Mouse (Mus musculus): ENCODE data around the gene Atg10.
"Not testable (repeated sequence)": the region's sequence is repeated elsewhere in the genome, so short reads cannot be mapped to it uniquely, and the experiment has no call there.

The Atg10 gene

DNA sequence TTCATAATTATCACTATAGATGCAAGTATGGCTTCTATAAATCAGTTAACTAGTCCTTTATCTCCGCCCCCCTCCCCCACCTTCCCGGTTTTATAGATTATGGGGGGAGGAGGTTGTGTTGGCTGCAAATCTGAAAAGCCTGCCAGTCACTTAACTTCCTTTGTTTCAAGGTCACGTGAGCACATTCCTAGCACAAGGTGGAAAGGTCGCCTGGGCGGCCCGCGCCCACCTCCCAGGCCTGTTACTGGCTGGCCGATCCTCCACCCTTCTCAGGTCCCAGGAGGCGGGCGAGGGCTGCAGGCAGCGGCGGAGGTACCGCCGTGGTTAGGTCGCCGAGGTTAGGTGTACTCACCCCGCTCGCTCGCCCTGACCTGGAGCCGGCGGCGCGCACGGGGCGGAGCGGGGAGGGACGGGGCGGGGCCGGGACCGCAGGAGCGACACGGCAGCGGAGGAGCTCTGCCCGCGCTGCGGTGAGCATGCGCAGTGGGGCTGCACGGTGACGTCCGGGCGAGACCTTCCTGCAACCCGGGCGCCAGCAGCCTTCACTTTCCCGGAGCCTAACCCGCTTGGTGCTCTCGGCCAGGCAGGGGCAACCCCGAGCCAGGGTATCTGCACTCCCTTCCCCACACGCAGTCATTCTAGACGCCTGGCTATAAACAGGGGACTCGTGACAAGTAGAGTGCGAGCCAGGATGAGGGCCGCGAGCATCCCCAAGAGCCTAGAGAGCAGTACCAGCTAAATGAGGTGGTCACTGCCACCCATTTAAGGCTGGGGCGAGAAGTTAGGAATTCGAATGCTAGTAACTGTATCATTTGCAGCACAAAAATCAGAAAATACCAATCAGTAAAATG, at the start of gene Atg10:
Gene Atg10 (minus strand): TSS at position 382 of the 851 bp plus-strand sequence.
- peak; percentile 89 to 92 for DNase-seq (ENCODE audit: low read depth in 2 of 2, low spot score in 2 of 2)

DNA sequence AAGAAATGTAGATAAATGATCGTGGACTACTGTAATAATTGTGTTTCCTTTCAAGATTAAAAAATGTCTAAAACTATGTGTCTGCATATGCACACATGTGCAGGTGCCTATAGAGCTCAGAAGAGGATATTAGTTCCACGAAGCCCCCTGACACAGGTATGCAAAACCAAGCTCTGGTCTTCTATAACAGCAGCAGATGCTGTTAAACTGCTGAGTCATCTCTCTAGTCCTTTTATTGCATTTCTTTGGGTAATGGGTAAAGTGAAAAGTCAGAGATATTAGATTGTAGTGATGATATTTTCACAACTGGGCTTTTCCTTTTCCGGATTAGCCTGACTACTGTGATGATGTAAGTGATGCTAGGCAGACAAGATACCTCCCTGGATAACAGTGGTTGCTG, 28.6 kb upstream of the Atg10 start:
- DNase-seq (ENCODE audit: low read depth in 2 of 2, low spot score in 2 of 2): no peak

DNA sequence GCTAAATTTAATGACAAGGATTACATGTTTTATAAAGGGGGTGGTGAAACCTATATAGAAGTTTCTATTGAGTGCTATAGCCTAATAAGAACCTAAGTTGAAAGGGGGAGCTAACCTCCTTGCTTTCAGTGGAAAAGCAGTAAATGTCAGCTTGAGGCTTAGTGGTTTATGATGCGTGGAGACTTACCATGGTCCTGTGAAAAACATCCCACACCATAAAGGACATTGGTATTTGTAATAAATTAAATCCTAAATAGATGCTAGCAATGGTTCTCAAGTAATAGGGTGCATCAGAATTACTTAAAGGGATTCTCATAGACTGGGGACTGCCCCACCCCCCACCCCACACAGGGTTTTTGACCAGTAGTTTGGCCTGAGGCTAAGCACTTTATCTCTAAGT, 27.9 kb upstream of the Atg10 start:
- DNase-seq (ENCODE audit: low read depth in 2 of 2, low spot score in 2 of 2): no peak

DNA sequence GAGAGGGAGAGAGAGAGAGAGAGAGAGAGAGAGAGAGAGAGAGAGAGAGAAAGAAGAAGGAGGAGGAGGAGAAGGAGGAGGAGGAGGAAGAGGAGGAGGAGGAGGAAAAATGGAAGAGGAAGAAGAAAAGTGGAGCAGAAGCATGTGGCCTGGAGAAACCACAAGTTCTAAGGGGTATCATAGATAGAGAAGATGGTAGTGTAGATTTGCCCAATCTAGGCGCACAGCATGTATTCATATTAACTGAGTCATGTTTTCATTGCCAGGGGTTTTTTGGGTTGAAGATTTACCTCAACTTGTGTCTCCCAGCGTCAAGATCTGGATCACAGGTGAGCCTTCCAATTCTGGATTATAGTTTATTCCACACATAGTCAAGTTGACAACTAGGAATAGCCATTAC, 26.3 kb upstream of the Atg10 start:
- DNase-seq (ENCODE audit: low read depth in 2 of 2, low spot score in 2 of 2): not testable (repeated sequence)

DNA sequence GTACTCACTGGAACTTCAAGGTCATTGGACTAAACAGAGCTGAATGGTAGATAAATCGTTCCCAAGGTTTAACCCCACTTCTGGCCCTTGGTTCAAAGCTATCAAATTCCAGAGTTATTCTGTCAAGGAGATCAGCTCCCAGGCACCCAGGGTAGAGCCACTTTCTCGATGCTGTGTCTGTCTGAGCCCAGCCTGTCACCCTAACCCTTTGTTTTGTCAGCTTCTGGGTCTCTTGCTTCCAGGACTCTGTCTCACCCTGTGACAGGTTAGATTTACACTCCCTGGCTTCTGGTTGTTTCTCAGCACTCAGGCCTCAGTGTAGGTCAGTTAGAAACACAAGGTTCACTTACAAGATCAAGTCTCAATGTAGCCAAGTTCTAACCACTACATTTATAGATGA, 22.7 kb upstream of the Atg10 start:
- DNase-seq (ENCODE audit: low read depth in 2 of 2, low spot score in 2 of 2): no peak

DNA sequence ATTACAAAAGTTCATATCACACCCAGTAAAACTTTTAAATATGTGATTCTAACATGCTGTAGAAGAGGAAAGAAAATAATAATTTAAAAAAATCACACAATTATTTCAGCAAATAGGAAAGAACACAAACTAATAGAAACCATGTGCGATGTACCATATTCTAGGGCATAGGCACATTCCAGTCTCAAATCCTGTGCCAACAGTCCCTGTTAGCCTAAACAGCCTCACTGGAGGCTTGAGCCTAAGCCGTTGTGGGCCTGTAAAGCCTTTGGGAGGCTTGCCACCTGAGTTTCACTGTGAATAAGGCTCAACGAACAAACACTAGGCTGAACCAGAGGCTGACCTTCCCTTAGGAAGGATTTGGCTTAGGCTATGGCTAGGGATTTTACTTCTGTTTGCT, 14.2 kb upstream of the Atg10 start:
- no peak for DNase-seq (ENCODE audit: low read depth in 2 of 2, low spot score in 2 of 2)

DNA sequence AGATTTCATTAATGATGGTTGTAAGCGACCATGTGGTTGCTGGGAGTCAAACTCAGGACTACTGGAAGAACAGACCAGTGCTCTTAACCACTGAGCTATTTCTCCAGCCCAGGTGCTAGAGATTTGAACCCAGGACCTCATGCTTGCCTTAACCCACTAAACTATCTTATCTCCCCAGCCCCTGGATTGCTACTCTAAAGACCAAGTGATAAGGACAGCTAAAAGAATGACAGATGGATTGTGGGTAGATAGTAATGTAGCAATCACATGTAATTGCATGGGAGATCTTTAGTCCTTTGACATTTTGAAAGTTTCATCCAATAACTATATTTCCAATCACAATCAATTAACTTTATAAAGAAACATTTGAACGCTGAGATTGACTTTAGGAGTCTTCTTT, 13.1 kb upstream of the Atg10 start:
- DNase-seq (ENCODE audit: low read depth in 2 of 2, low spot score in 2 of 2): no peak

DNA sequence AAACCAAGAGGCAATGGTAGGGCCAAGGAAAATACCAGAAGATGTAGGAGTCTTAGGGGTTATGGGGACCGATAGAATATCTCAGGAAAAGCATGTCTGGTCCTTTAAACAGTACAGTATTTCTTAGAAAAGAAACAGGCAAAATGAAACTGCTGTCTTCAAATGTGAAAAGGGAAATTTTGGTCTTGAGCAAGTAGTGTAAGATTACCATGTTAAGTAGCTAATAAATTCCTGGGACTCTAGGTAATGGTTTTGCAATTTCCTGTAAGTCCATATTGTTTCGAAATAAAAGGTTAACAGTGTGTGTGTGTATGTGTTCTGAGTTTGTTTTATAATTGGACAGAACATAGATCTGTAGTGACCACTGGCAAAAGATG, 658 bp upstream of the Atg10 start:
- DNase-seq (ENCODE audit: low read depth in 2 of 2, low spot score in 2 of 2): no peak

DNA sequence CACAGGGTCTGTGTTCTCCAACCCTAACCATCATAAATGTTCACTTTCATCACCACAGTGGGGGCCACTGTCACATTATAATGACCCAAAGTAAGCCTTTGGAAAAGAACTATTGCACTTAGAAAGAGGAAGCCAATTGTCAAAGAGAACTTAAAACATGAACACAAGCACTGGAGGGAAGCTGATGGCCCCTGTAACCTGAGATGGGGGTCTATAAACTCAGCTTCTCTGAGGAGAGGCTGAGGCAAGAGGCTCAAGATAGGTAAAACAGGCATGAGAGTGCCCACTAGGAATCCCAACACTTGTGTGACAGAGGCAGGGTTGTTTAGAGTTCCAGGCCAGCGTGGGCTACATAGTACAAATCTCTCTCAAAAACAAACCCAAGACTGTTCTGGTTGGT, 705 bp downstream of the Atg10 start:
- DNase-seq (ENCODE audit: low read depth in 2 of 2, low spot score in 2 of 2): no peak

DNA sequence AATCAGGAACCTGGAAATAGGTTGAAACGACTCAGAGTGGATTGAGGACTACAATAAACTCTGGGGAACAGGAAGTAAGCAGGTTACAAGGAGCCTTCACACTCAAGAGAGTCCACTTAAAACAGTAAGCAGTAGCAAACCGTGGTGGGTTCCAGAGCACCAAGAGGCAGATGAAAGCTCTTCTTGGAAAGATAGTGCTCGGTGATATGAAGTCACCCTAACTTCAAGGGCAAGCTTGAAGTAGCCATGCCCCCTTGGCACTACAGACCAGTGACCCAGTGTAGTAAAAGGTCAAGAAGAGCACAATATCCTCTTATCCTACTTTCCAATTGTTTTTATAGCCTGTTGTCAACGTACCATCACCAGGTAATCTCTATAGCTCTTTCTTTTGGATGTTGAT, 2.1 kb downstream of the Atg10 start:
- no peak for DNase-seq (ENCODE audit: low read depth in 2 of 2, low spot score in 2 of 2)

DNA sequence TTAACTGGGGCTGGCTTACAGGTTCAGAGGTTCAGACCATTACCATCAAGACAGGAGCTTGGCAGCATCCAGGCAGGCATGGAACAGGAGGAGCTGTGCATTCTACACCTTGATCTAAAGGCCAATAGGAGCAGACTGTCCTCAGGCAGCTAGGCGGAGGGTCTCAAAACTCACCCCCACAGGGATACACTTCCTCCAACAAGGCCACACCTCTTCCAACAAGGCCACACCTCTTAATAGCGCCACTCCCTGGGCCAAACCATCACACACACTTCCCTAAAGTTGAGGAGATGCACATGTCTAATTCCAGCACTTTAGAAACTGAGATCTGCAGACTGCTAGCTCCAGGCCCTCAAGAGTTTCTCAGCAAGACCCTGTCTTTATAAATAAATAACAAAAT, 6.1 kb downstream of the Atg10 start:
- no peak for DNase-seq (ENCODE audit: low read depth in 2 of 2, low spot score in 2 of 2)

DNA sequence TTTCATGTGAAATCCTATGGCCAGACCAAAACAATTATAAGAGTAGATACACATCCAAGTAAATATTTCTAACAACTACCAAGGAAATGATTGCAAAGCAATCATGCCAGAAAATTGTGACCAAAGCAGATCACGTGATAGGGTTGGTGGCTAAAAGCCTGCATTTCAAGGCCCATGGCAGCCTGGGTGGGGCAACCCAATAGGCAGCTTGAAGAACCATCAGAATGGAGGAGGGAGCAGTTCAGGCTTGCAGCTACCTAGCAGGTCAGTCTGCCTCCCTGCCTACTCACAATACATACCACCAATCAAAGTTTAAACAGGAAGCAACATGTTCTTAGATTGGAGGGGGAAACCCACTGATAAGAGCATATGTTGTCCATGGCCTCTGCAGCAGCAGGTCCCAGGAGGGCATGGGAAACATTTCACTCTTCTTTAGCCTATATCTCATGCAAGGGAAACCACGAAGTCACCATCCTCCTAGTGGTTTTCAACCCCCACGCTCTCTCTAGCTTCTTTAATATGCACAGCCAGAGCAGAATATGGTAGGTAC, 7.0 kb downstream of the Atg10 start:
- DNase-seq (ENCODE audit: low read depth in 2 of 2, low spot score in 2 of 2): no peak

DNA sequence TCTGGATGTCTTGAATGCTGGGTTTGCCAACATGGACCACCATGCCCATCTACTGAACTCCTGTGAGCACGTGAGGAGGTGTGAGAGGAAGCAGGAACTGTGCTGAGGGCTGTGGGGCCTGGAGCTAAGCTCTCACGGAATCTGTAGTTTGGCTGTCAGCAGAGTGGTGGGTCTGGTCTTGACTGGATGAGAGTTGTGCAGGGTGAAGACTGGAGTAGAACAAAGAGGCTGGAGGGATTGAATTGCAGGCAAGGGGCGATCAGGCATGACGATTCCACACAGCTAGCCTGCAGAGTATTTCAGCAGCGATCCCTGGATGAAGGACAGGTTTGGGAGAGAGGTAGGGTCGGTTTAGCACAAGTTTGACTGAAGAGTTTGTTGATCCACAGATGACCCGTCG, 10.8 kb downstream of the Atg10 start:
- no peak for DNase-seq (ENCODE audit: low read depth in 2 of 2, low spot score in 2 of 2)

DNA sequence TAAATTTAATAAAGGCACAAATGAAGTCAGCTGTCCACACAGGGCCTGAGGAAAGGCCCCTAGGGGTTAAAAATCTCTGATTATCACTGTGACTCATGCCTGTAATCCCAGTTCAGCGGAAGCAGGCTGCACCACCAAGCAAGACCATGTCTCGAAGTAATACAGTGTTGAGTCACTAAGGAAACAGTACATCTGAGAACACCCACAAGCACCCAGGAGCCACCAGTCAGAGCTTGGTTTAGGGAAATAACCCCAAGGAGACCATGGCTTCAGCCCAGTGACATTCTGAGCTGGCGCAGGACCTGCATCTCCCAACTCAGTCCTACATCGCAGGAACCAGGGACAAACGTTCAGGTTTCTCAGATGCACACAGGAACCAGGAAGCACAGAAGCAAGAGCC, 17.5 kb downstream of the Atg10 start:
- DNase-seq (ENCODE audit: low read depth in 2 of 2, low spot score in 2 of 2): no peak

DNA sequence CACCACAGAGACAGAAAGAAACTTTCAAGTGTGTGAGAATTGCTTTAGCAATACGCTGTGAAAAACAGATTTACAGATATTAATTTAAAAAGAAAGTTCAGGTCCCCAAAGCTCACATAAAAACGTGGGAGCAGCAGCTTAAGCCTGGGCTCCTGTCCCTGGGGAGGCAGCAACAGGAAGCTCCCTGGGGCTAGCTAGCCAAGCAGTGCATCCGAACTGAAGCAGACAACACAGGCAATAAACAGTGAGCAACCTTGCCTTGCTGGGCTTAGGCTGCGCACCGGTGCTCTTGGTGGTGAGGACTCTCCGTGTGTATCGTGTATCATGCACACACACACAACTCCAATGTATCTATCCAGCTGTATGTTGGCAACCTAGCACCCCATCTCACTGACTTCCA, 21.2 kb downstream of the Atg10 start:
- no peak for DNase-seq (ENCODE audit: low read depth in 2 of 2, low spot score in 2 of 2)

DNA sequence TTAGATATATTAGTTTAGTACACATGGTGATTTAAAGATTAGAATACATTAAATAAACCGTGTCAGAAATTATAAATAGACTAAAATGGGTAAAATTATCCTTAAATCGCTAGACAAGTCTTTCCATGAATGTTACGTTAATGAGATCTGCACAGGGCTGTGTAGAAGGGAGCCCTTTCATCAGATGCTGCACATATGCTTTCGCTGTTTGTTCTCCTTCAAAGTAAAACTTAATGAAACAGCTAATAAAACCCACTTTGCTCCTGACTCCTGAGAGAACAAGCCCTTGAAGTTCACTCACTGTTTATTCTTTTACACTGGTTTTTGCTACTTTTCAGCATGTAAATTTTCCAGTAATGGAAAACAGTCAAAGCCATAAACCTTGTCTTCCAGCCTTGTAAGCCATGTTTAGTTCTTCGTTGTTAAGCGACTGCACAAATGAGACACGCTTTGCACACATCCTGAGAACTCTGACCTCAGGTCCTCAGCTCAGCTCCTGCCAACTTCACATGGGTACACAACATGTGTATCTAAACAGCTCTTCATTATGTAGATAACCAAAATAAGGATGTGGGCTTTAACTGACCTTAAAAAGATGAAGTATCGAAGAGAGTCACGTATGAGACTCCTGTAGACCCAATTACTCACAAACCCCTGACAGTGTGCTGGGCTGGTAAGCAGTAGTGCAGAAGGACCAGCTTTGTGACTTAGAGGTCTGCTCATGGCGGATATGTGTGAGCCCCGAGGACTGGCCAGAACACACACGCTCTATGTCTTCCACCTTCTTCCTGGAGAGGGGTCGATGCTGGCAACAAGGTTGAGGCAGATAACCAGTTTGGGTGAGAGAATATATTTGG, 36.2 kb downstream of the Atg10 start:
- no peak for DNase-seq (ENCODE audit: low read depth in 2 of 2, low spot score in 2 of 2)

DNA sequence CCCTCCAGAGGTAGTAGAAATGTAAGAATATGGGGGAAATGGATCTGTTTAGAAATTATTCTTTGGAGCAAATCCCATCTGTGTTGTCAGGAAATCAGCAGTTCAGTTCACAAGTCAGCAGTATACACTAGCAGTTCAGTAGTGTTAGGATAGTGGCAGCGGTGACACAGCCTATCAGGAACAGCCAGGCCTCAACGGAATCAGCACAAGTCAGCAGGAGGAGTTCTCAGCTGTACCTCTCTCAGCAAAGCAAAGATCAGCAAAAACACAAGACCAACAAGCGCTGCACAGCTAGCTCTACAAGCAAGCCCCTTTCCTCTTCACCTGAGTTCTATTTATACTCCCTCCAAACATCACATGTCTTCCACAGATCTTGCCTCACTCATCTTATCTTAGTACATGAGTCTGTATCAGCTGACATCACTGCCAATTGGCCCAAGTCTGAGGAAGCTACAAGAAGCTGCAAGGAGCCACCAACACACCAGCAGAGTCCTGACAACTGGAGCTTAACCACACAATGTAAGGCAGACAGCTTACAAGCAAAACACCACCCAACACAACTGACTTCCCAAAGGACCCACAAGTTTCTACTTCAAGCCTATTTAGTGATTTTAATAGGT, 38.4 kb downstream of the Atg10 start:
- no peak for DNase-seq (ENCODE audit: low read depth in 2 of 2, low spot score in 2 of 2)

DNA sequence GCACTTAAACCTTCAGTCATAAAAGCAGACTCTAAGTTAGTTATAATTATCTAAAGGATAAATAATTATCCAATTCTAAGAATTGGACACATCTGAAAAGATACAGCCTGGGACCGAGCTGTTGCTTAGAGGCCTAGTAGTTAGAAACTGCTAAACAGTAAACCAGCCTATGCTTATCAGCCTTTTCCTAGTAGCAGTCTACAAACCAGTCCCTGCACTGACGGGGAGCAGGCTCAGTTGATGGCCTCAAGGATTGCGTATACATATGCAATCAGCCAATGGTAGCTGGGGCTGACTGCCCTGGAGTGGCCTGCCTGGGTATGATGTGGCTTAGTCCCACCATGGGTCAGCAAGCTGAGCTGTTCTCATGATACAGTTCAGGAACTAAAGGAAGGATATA, 39.5 kb downstream of the Atg10 start:
- DNase-seq (ENCODE audit: low read depth in 2 of 2, low spot score in 2 of 2): no peak

DNA sequence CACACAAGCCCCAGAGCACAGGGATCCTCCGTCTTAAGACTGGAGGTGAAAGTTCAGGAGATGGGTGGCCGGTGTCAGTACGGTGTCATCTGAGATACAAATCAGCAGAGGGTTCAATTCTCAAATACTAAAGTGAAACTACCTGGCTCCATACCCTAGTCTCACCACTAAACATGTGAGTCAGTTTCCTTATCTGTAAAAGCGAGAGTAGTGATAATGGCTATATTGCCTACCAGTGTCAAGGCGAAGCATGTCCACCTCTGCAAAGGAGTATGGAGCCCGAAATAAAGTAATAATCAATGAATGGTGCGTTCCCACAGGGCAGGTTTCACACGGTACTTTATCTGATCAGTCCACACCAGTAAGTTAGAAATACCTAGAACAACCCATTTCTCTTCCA, 43.4 kb downstream of the Atg10 start:
- no peak for DNase-seq (ENCODE audit: low read depth in 2 of 2, low spot score in 2 of 2)

DNA sequence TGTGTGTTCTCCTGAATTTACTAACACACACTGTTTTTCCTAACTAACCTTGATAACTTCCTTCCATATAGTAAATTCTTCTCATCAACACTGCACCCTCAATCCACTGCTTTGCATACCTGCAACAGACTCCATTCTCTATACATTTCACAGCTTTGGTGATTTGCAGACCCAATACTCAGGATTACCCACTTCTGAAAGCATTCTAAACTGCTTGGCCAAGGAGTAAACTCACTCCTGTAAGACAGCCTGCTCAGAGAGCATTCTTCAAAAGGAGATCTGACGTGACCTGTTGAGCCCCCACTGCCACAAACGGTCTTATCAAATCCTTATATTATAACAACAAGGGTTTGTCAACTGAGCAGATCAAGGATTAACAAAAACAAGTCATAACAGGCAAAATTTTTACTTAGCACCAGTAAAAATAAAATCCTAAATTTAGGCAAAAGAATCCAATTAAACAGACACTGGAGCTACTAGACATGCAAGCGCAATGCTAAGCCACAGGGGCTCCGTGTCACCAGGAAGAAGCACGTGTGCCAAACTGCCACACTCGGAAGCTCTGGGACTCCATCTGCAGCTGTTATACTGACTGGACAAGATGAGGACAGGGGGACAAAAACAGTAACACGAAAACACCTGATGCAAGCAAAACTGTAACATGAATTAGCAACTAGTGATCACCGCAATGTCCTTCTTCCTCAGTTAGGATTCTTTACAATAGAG, 44.4 kb downstream of the Atg10 start:
- no peak for DNase-seq (ENCODE audit: low read depth in 2 of 2, low spot score in 2 of 2)

Measured in CD8-positive naive resting alpha-beta T cell, adult 2 months (primary cell).